Mouse (Mus musculus) embryonic fibroblast, embryonic 13.5 days (primary cell): ENCODE measurements around the gene Chn2.

ENCODE experiments used
- CTCF ChIP-seq: IDR thresholded peaks from 2 replicates; pipeline ENCODE4 v1.5.1; 2011; ENCODE audit warnings: mild to moderate bottlenecking, control low read depth, low read length, moderate library complexity, borderline replicate concordance; ENCODE audit not compliant: insufficient read depth
- POLR2A ChIP-seq: IDR thresholded peaks from 2 replicates; pipeline ENCODE4 v1.6.1; 2011; ENCODE audit warnings: low read depth, mild to moderate bottlenecking, control low read depth, low read length, moderate library complexity

DNA sequence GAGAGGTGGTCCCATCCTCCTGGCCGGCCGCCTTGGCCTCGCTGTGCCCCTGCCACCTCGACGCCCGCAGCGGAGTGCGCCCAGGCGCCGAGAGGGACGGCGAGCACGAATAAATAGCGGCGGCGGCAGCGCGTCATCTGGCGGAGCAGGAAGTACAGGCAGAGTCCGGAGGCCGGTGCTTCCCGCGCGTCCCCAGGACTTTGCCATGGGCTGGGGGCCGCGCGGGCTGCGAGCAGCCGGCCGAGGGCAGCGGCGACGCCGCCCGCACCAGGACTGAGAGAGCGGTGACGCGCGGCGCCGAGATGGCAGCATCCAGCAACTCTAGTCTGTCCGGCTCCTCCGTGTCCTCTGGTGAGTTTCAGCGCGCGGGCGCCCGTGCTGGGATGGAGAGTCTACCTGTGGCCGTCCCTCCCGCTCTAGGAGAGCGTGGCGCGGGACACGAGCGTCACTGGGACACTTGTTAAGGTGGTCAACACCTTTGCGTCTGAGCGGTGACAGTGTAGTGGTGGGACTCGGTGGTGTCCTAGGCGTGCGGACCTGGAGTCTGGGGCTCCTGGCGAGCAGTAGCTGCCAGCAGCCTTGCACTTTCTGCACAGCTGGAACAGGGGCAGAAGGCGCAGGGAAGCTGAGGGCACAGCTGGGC lies 572 bp downstream of the Chn2 start:
- TF ChIP-seq CTCF (no peak), POLR2A (no peak)
